Mouse (Mus musculus) midbrain, embryonic 10.5 days (tissue): ENCODE measurements around the gene Cnot3. TPM values are rescaled to one million over a fixed set of nuclear protein-coding genes. Genes with fewer than 3 reads are reported as not detected.
"Not testable (repeated sequence)": the region's sequence is repeated elsewhere in the genome, so short reads cannot be mapped to it uniquely, and the experiment has no call there.

Experiments
- DNase-seq: peaks from one replicate; pipeline ENCODE4 v3.0.0-alpha.2; 2017; ENCODE audit warnings: low spot score
- H3K27ac ChIP-seq: fragments of 300-500 bp; sonication (generic); replicated peaks from 2 replicates; pipeline ENCODE4 v1.5.1; 2016; ENCODE audit warnings: mild to moderate bottlenecking
- H3K27me3 ChIP-seq: fragments of 300-500 bp; sonication (generic); 2 replicates; pipeline ENCODE4 v1.6.1; 2016; ENCODE audit warnings: low read depth, mild to moderate bottlenecking; ENCODE audit not compliant: poor library complexity, severe bottlenecking
- H3K36me3 ChIP-seq: fragments of 300-500 bp; sonication (generic); 2 replicates; pipeline ENCODE4 v1.6.1; 2016; ENCODE audit warnings: mild to moderate bottlenecking, moderate library complexity
- H3K4me1 ChIP-seq: fragments of 300-500 bp; sonication (generic); 2 replicates; pipeline ENCODE4 v1.6.1; 2016
- H3K4me3 ChIP-seq: fragments of 300-500 bp; sonication (generic); 2 replicates; pipeline ENCODE4 v1.5.1; 2016; ENCODE audit warnings: mild to moderate bottlenecking, moderate library complexity
- H3K9me3 ChIP-seq: fragments of 300-500 bp; sonication (generic); replicated peaks from 2 replicates; pipeline ENCODE4 v1.6.1; 2016; ENCODE audit warnings: mild to moderate bottlenecking
- WGBS: fragments of 180-500 bp; shearing (Covaris S2); methylation state at CpG from one replicate; pipeline ENCODE4 v1.1.7; 2016; 5-methylcytosine and 5-hydroxymethylcytosine counted together
- microRNA-seq: library from miRNA; unstranded; fragments of <30 nt; microRNA quantifications from one replicate; pipeline ENCODE4, GENCODE M21; 2017
- polyA plus RNA-seq: library from polyadenylated mRNA; unstranded; fragments of >200 nt; fragmentation: Nextera tagmentation; extraction: Ambion mirVana; gene quantifications from 2 replicates; pipeline ENCODE4 v1.2.1, GENCODE M21; 2016

Cnot3 gene
- polyA plus RNA-seq, 1 experiment from 2014 or later, result 75.2 TPM

DNA sequence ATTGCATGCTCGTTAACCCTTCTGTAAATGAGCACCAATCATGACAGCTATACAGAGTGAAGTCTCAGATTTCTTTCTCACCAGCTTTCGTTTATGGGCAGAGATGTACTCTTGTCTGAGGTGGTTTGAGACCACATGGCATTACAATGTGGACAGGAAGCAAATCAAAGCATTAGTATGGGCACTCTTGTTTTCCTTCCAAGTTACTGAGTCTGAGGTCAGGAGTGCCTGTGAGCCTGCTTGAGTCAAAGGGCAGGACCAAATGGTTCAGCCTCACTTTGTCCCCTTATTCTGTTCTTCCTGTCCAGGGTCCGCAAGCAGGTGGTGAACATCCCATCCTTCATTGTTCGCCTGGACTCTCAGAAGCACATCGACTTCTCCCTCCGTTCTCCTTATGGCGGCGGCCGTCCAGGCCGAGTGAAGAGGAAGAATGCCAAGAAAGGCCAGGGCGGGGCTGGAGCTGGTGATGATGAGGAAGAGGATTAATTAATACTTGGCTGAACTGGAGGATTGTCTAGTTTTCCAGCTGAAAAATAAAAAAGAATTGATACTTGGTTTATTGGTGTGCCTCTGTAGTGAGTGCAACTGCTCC lies 61.4 kb downstream of the Cnot3 start:
- no peak for DNase-seq
- Histone ChIP-seq H3K9me3 (no peaks in the 10 kb centered on the region), H3K4me3 (peak overlapping the region; percentile 88), H3K27me3 (no peaks in the 10 kb centered on the region), H3K36me3 (peaks cover 45% of the 10 kb centered on the region), H3K27ac (0 out of 2 replicates have a peak overlapping the region, but pooled peaks have one; percentile 96), H3K4me1 (peaks cover 28% of the 10 kb centered on the region)
- WGBS, result 75% methylated on average over 11 of the region's 11 CpGs

GRCm38 (mm10) chr7:3707027-3707426 lies 62.0 kb downstream of the Cnot3 start:
- H3K4me1 ChIP-seq, result peaks cover 28% of the 10 kb centered on the region
- H3K4me3 ChIP-seq, result peak overlapping the region; percentile 88; the same call in 1 of the 2 replicates
- WGBS, result 65% methylated on average over 4 of the region's 4 CpGs
- H3K27ac ChIP-seq, result no peak overlapping the region
- no peaks in the 10 kb centered on the region for H3K9me3 ChIP-seq
- H3K27me3 ChIP-seq, result no peaks in the 10 kb centered on the region
- H3K36me3 ChIP-seq, result peaks cover 42% of the 10 kb centered on the region
- DNase-seq, result no peak

DNA sequence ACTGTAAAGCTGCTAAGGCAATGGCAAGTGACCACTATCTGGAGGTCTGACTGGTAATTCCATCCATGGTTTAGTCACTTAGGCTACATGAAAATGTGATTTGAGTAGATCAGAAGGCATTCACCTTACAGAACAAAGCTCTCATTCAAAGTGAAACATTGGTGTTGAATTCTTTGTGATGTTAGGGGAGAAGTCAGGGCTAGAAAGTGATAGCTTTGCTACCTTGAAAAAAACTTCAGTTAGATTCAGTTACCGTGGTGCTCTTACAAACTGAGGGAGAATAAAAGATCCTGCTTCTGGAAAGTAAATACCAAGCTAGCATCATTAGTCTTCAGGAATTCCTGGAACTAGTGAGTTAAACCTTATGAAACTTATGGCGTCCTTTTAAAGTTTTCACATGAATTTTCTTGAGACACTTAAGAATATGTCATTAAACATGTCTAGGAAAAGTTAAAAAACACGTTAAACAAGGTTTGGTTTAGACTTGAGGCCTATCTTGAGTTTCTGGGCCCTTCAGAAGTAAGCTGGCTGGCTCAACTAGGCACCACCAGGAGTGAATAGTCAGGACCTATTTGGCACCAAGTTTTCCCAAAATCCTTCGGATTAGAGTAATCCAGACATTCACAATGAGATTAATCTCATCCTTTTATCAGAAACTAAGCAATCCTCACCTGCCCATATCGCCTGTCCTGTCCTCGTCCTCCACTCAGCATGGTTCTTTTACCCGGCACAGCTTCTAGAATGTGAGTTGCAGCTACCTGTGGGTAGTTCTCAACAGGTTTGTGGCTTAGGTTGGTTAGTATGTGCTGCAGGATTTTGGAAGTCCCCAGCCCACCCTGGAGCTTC lies 62.7 kb downstream of the Cnot3 start:
- no peaks in the 10 kb centered on the region for H3K9me3 ChIP-seq
- H3K4me3 ChIP-seq, result no peak overlapping the region
- peaks cover 42% of the 10 kb centered on the region for H3K36me3 ChIP-seq
- peaks cover 28% of the 10 kb centered on the region for H3K4me1 ChIP-seq
- no peaks in the 10 kb centered on the region for H3K27me3 ChIP-seq
- no peak for DNase-seq
- WGBS, result 24% methylated on average over 7 of the region's 7 CpGs
- no peak overlapping the region for H3K27ac ChIP-seq

GRCm38 (mm10) chr7:3708447-3708980 lies 63.4 kb downstream of the Cnot3 start:
- H3K36me3 ChIP-seq, result peaks cover 42% of the 10 kb centered on the region
- not testable (repeated sequence) for H3K27me3 ChIP-seq, H3K4me3 ChIP-seq, DNase-seq, H3K27ac ChIP-seq, H3K9me3 ChIP-seq
- peaks cover 21% of the 10 kb centered on the region for H3K4me1 ChIP-seq
- 44% methylated on average over 5 of the region's 5 CpGs for WGBS

DNA sequence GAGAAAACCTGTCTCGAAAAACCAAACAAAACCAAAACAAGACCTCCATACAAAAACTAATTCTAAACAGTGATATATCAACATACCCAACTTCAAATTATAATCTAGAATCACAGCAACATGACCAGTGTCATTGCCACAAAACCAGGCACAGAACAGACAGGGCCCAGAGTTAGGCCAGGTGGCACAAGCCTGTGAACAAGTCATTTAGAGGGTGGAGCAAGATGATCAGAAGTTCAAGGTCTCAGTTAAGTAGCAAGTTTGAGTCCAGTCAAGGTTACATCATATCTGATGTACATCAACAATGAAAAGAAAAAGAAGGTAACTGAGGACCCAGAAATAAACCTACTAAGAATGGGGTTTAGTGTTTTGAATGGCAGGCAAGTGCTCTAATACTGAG lies 63.9 kb downstream of the Cnot3 start:
- no peaks in the 10 kb centered on the region for H3K27me3 ChIP-seq
- DNase-seq, result no peak
- no peak overlapping the region for H3K27ac ChIP-seq
- peaks cover 20% of the 10 kb centered on the region for H3K4me1 ChIP-seq
- WGBS, result 88% methylated on average over 1 of the region's 1 CpGs
- peaks cover 42% of the 10 kb centered on the region for H3K36me3 ChIP-seq
- H3K4me3 ChIP-seq, result no peak overlapping the region
- H3K9me3 ChIP-seq, result no peaks in the 10 kb centered on the region

Small RNA genes within 50 kb of the gene (microRNA-seq; reads per million reads assigned to microRNA genes)
- 3.3 reads per million, percentile 4 among the genes with 10 or more reads in this experiment for gene Mir3572

Other genes starting within 250 kb of the Cnot3 start
- not detected in 2 replicates for gene Cacng6, start 221.1 kb upstream of the Cnot3 start, polyA plus RNA-seq
- not detected in 2 replicates for gene Tarm1, start 142.6 kb upstream of the Cnot3 start, polyA plus RNA-seq
- gene Oscar, start 29.1 kb upstream of the Cnot3 start, polyA plus RNA-seq, result not detected in 2 replicates
- gene Ndufa3, start 27.9 kb upstream of the Cnot3 start, polyA plus RNA-seq, result 372 and 423 TPM in 2 replicates
- 30.3 and 30.8 TPM in 2 replicates for gene Tfpt, start 15.3 kb upstream of the Cnot3 start, polyA plus RNA-seq
- 174 and 180 TPM in 2 replicates for gene Prpf31, start 15.3 kb upstream of the Cnot3 start, polyA plus RNA-seq
- gene Leng1, start 20.6 kb downstream of the Cnot3 start, polyA plus RNA-seq, result 18.0 and 19.8 TPM in 2 replicates
- 3.1 TPM in 2 replicates for gene Tmc4, start 32.3 kb downstream of the Cnot3 start, polyA plus RNA-seq
- 251 and 266 TPM in 2 replicates for gene Tsen34, start 47.6 kb downstream of the Cnot3 start, polyA plus RNA-seq
- 30.6 and 32.5 TPM in 2 replicates for gene Mboat7, start 48.3 kb downstream of the Cnot3 start, polyA plus RNA-seq
- 1,174 and 1,339 TPM in 2 replicates for gene Rps9, start 58.7 kb downstream of the Cnot3 start, polyA plus RNA-seq
- 0.12 and 0.25 TPM in 2 replicates for gene Pirb, start 75.1 kb downstream of the Cnot3 start, polyA plus RNA-seq
- gene Gm15448, start 180.4 kb downstream of the Cnot3 start, polyA plus RNA-seq, result not detected in 2 replicates
- gene Pira2, start 199.8 kb downstream of the Cnot3 start, polyA plus RNA-seq, result 0.07 TPM in 1 of 2 replicates, not detected in the other